In the genomic region with DNA sequence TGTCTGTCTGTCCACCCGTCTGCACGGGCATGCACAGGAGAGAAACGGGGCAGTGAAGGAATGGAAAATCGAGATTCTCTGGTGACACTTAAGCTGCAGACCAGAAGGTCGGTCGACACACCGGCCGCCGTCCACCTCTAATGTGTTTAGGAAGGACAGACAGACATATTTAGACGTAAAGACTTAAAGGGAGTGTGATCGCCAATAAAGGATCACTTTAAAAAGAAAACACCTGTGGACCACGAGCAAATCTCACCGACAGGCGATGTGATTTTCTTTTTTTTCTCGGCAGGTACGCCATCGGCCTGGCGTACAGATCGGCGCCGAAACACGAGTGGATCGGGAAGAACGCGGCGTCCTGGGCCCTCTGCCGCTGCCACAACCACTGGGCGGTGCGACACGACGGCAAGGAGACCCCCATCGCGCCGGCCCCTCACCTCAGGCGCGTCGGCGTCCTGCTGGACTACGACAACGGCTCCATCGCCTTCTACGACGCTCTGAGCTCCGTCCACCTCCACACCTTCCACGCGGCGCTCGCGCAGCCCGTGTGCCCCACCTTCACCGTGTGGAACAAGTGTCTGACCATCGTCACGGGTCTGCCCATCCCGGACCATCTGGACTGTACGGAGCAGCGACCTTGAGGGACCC, we compare ENCODE assay signal across 7 mouse cellular contexts. TPM values are rescaled to one million over a fixed set of nuclear protein-coding genes. Genes with fewer than 3 reads are reported as not detected.
DNase-seq lines count a peak whose midpoint lies in the region; ATAC-seq and TF ChIP-seq lines count a peak whose summit lies in the region.
"Not testable (repeated sequence)": the region's sequence is repeated elsewhere in the genome, so short reads cannot be mapped to it uniquely, and the experiment has no call there.

No protein-coding gene starts in this region.

- not testable (repeated sequence) for TF ChIP-seq POLR2A in heart, adult 2 months (IDR thresholded peaks at IDR 0.05; ENCODE audit: insufficient read depth, low read depth, low read length); kidney, adult 2 months (IDR thresholded peaks at IDR 0.05; ENCODE audit: low read depth, low read length); liver, adult 2 months (IDR thresholded peaks at IDR 0.05; ENCODE audit: extremely low read depth, insufficient read depth, low read length)

- not testable (repeated sequence) for H3K9ac ChIP-seq in embryonic facial prominence, embryonic 12.5 days; heart, adult 2 months (ENCODE audit: low read depth, low read length); liver, adult 2 months (ENCODE audit: low read depth, low read length); midbrain, embryonic 15.5 days

- H3K27ac ChIP-seq in embryonic facial prominence, embryonic 12.5 days; heart, adult 2 months; kidney, adult 2 months (ENCODE audit: insufficient read depth, low read depth, low read length); liver, adult 2 months (replicated peaks; ENCODE audit: insufficient read depth, low read depth, low read length); midbrain, embryonic 15.5 days: not testable (repeated sequence)

- ATAC-seq in embryonic facial prominence, embryonic 12.5 days (ENCODE audit: insufficient number of reproducible peaks, insufficient read depth, low FRiP score, low TSS enrichment): peak; percentile 19; the same call in 1 of the 2 replicates
- 0 out of 2 replicates have a peak, but pooled peaks have one; percentile 7 for ATAC-seq in midbrain, embryonic 15.5 days (replicated peaks)

- H3K4me2 ChIP-seq in embryonic facial prominence, embryonic 12.5 days (replicated peaks); midbrain, embryonic 15.5 days: not testable (repeated sequence)

- not testable (repeated sequence) for TF ChIP-seq CTCF in heart, adult 2 months (IDR thresholded peaks at IDR 0.05); kidney, adult 2 months (conservative IDR thresholded peaks at IDR 0.05; ENCODE audit: insufficient read depth, insufficient read length, low read depth, low read length); liver, adult 2 months (IDR thresholded peaks at IDR 0.05; ENCODE audit: low read depth, low read length)

- H3K4me3 ChIP-seq in embryonic facial prominence, embryonic 12.5 days; heart, adult 2 months; kidney, adult 2 months (ENCODE audit: insufficient read depth, low read depth, low read length); liver, adult 2 months (ENCODE audit: insufficient read depth, low read depth, low read length); midbrain, embryonic 15.5 days: not testable (repeated sequence)

- H3K27me3 ChIP-seq in embryonic facial prominence, embryonic 12.5 days; heart, adult 2 months (ENCODE audit: control insufficient read depth, insufficient read depth, low read length); kidney, adult 2 months (replicated peaks; ENCODE audit: control insufficient read depth, insufficient read depth, low read length); liver, adult 2 months (ENCODE audit: control insufficient read depth, insufficient read depth, low read length); midbrain, embryonic 15.5 days (replicated peaks): not testable (repeated sequence)

- WGBS in embryonic facial prominence, embryonic 12.5 days: 93% methylated on average over 56 of the region's 56 CpGs
- WGBS in heart, adult 2 months: 93% methylated on average over 56 of the region's 56 CpGs
- 94% methylated on average over 56 of the region's 56 CpGs for WGBS in kidney, adult 2 months
- 93% methylated on average over 56 of the region's 56 CpGs for WGBS in liver, adult 2 months
- 94% methylated on average over 56 of the region's 56 CpGs for WGBS in midbrain, embryonic 15.5 days

- intact Hi-C loops in heart, adult 2 months (cut with DNase I): not testable (repeated sequence)

- peak; percentile 48 for DNase-seq in adrenal gland, postnatal 14 days
- DNase-seq in heart, adult 2 months: peak; percentile 43 to 49
- DNase-seq in kidney, adult 2 months: peak; percentile 42
- DNase-seq in liver, adult 2 months (ENCODE audit: extremely low read depth, low read depth, low spot score): peak; percentile 30
- peak; percentile 42 to 54 for DNase-seq in spleen, postnatal 36 days (ENCODE audit: low spot score in 2 of 2)

- H3K4me1 ChIP-seq in embryonic facial prominence, embryonic 12.5 days; heart, adult 2 months (ENCODE audit: control insufficient read depth, insufficient read depth, low read length); kidney, adult 2 months (ENCODE audit: control insufficient read depth, insufficient read depth, low read length); liver, adult 2 months (ENCODE audit: control insufficient read depth, insufficient read depth, low read length); midbrain, embryonic 15.5 days: not testable (repeated sequence)

- H3K36me3 ChIP-seq in embryonic facial prominence, embryonic 12.5 days: peaks cover 48% of the 10 kb centered on the region
- H3K36me3 ChIP-seq in heart, adult 2 months (ENCODE audit: control insufficient read depth, insufficient read depth, low read length): not testable (repeated sequence)
- H3K36me3 ChIP-seq in kidney, adult 2 months (ENCODE audit: control insufficient read depth, insufficient read depth, low read length): peaks cover 16% of the 10 kb centered on the region; the same call in 1 of the 2 replicates
- H3K36me3 ChIP-seq in liver, adult 2 months (ENCODE audit: control insufficient read depth, insufficient read depth, low read length): peaks cover 24% of the 10 kb centered on the region
- H3K36me3 ChIP-seq in midbrain, embryonic 15.5 days (replicated peaks): peaks cover 36% of the 10 kb centered on the region

- not testable (repeated sequence) for H3K79me2 ChIP-seq in heart, adult 2 months (replicated peaks; ENCODE audit: control insufficient read depth, insufficient read depth, low read length); liver, adult 2 months (ENCODE audit: control insufficient read depth, insufficient read depth, low read length)

- peaks cover 48% of the 10 kb centered on the region for H3K9me3 ChIP-seq in embryonic facial prominence, embryonic 12.5 days
- peaks cover 32% of the 10 kb centered on the region for H3K9me3 ChIP-seq in midbrain, embryonic 15.5 days

- TF ChIP-seq EP300 in heart, adult 2 months (IDR thresholded peaks at IDR 0.05; ENCODE audit: insufficient read depth, low read depth, low read length): not testable (repeated sequence)

RNA-seq across cellular contexts. Expression of a gene that starts 20.8 kb away (rescaled TPM):
- total RNA-seq in adrenal gland, postnatal 14 days (2021): 129 and 342 TPM in 2 replicates
- 212 and 388 TPM in 2 replicates for polyA plus RNA-seq in embryonic facial prominence, embryonic 12.5 days (2016; fragmentation: Nextera tagmentation; extraction: Ambion mirVana)
- 10 to 100 TPM; 22.9 to 27.8 TPM for total RNA-seq in heart, adult 2 months (2021)
- 27.5 and 60.9 TPM in 2 replicates for polyA plus RNA-seq in heart, adult 2 months (2012; rRNA removed)
- polyA plus RNA-seq in kidney, adult 2 months (2012; rRNA removed): 108 and 184 TPM in 2 replicates
- total RNA-seq in liver, adult 2 months (2014; rRNA removed): 8.0 and 11.5 TPM in 2 replicates
- 102 and 123 TPM in 2 replicates for polyA plus RNA-seq in liver, adult 2 months (2012; rRNA removed)
- 187 and 227 TPM in 2 replicates for polyA plus RNA-seq in midbrain, embryonic 15.5 days (2015; fragmentation: Nextera tagmentation; extraction: Ambion mirVana)
